Mouse (Mus musculus) activated CD4-positive, CD25-positive, alpha-beta regulatory T cell, adult 4 months (primary cell): ENCODE measurements around the gene Cyp20a1. TPM values are rescaled to one million over a fixed set of nuclear protein-coding genes. Genes with fewer than 3 reads are reported as not detected.

ENCODE experiments used
- ATAC-seq: one replicate; pipeline ENCODE4 v1.8.0; 2017
- polyA plus RNA-seq, 2 experiments: library from polyadenylated mRNA; unstranded; fragments of 100-300 nt; shearing (Covaris generic); gene quantifications; one replicate each; pipeline ENCODE4 v1.2.1; 2017

The Cyp20a1 gene
- polyA plus RNA-seq, result 10 to 100 TPM; 23.8 to 23.9 TPM

- ATAC-seq, result peak; percentile 95
Measured at GRCm38 (mm10) chr1:60342808-60343629, at the start of gene Cyp20a1. Gene Cyp20a1 (plus strand): TSS chr1:60343323.

GRCm38 (mm10) chr1:60293921-60294320 is 49.2 kb upstream of the Cyp20a1 start:
- ATAC-seq, result no peak

GRCm38 (mm10) chr1:60343630-60344455 is 720 bp downstream of the Cyp20a1 start:
- peak; percentile 7 for ATAC-seq

GRCm38 (mm10) chr1:60344670-60345069 is 1.5 kb downstream of the Cyp20a1 start:
- no peak for ATAC-seq

GRCm38 (mm10) chr1:60345712-60346111 is 2.6 kb downstream of the Cyp20a1 start:
- no peak for ATAC-seq

GRCm38 (mm10) chr1:60352786-60353185 is 9.7 kb downstream of the Cyp20a1 start:
- no peak for ATAC-seq

GRCm38 (mm10) chr1:60361626-60362025 is 18.5 kb downstream of the Cyp20a1 start:
- peak; percentile 19 for ATAC-seq

GRCm38 (mm10) chr1:60376556-60376955 is 33.4 kb downstream of the Cyp20a1 start:
- ATAC-seq, result no peak

GRCm38 (mm10) chr1:60381910-60382309 is 38.8 kb downstream of the Cyp20a1 start:
- ATAC-seq, result no peak

GRCm38 (mm10) chr1:60404848-60405247 is 61.7 kb downstream of the Cyp20a1 start:
- no peak for ATAC-seq

- no peak for ATAC-seq
Measured at GRCm38 (mm10) chr1:60408501-60409167, 65.5 kb downstream of the Cyp20a1 start.

GRCm38 (mm10) chr1:60409168-60409828 is 66.2 kb downstream of the Cyp20a1 start, which contains the start of gene Abi2:
Gene Abi2 (plus strand): TSS chr1:60409619.
- peak; percentile 70 for ATAC-seq

- ATAC-seq, result peak; percentile 44
Measured at GRCm38 (mm10) chr1:60409928-60410817, 67.0 kb downstream of the Cyp20a1 start.

GRCm38 (mm10) chr1:60416724-60417123 is 73.6 kb downstream of the Cyp20a1 start:
- peak; percentile 78 for ATAC-seq

- ATAC-seq, result no peak
Measured at GRCm38 (mm10) chr1:60423882-60424281, 80.8 kb downstream of the Cyp20a1 start.

- no peak for ATAC-seq
Measured at GRCm38 (mm10) chr1:60428341-60428740, 85.2 kb downstream of the Cyp20a1 start.

- ATAC-seq, result peak; percentile 75
Measured at GRCm38 (mm10) chr1:60428932-60429331, 85.8 kb downstream of the Cyp20a1 start.

GRCm38 (mm10) chr1:60431531-60431930 is 88.4 kb downstream of the Cyp20a1 start:
- ATAC-seq, result no peak

- no peak for ATAC-seq
Measured at GRCm38 (mm10) chr1:60432497-60432896, 89.4 kb downstream of the Cyp20a1 start.
